Mouse (Mus musculus) c-Kit-positive CD71-positive TER-119-negative erythroid progenitor cells, embryonic 14.5 days (primary cell): ENCODE data around the gene Ccl25.
"Not testable (repeated sequence)": the region's sequence is repeated elsewhere in the genome, so short reads cannot be mapped to it uniquely, and the experiment has no call there.

Experiments
- DNase-seq: peaks from one replicate; pipeline ENCODE4 v3.0.0-alpha.2; 2013; ENCODE audit warnings: low read depth

The Ccl25 gene

DNA sequence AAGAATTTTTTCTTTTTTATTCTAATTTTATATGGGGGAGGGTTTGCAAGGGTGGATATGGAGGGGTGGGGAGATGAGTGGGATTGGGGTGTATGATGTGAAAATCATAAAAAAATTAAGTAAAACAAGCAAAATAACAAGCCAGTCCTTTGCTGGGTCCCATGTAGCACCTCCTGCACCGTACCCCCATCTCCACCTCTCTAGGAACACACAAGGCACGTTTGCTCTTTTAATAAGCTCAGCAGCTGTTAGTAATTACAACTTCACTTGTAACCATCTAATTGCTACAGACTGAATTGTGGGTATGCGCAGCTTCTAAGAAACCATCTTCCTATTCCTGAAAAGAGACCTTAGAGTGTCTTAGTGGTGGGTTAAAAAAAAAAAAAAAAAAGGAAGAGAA, 15.2 kb downstream of the Ccl25 start:
- no peak for DNase-seq

DNA sequence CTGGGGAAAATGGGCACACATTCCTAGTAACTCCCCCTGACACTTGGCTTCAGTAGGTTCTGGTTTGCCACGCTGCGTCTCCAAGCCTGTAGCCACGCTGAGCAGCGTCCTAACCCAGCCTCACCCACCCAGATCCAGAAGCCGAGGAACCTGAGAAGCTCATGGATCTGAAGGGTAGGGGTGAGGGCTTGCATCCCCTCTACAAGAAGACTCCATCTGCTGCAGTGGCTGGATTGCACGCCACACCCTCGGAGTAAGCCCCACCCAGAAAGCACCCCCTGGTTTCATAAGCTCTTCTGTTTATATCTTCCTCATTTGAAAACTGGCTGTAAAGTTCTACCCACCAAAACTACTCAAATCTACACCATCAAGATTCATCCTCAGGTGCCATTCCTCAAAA, 22.7 kb downstream of the Ccl25 start:
- no peak for DNase-seq

DNA sequence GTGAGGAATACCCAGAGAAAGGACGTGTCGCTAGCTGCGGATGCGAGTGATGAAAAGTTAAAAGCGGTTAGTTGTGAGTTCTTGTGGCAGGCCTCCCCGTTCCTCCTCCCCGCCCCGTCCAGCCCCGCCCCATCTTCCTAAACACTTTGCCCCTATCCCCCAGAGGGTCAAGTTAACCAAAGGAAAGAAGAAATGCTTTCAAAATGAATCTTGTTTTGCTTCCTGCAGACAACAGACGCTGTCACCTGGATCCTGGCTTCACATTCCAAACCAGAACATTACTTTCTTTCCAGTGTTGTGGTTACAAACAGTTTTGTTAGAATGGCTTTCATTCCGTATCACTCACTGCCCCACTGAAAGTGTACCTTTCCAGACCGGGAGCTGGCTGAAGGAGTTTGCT, 23.3 kb downstream of the Ccl25 start:
- no peak for DNase-seq

DNA sequence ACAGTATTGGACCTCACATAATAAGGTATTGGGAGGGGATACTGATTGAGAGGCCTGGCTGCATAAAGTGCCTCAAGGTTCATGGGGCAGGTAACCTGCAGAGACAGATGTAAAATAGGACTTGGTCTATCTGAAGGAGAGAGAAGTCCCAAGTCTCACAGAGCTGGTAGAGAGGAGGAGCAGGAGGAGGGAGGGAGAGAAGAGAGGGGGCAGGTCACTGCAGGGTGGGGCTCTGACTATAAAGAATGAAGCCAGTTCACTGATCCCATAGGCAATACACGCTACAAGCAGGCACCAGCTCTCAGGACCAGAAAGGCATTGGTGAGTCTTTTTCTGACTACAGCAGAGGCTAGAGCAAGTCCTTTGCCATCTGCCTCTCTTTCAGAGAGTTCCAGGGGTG, 24.3 kb downstream of the Ccl25 start:
- no peak for DNase-seq

DNA sequence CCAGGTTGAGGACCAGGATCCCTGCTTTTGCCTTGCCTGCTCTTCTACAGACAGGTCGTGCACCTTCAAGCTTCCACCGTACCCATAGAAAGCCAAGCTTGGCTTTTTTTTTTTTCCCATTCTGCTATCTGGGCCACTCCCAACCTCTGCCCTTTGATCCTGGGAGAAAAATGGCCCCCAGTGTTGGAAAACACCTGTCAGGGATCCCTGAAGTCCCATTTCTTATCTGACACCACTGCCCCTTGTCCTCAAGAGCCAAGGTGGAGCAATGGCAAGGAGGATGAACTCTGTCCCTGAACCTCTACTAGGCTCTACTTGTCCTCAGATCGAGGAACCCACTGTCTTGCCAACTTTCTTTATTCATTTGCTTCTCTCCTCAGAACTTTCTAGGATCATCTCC, 25.6 kb downstream of the Ccl25 start:
- DNase-seq: no peak

GRCm38 (mm10) chr8:4352562-4352961, 27.6 kb downstream of the Ccl25 start:
- not testable (repeated sequence) for DNase-seq

DNA sequence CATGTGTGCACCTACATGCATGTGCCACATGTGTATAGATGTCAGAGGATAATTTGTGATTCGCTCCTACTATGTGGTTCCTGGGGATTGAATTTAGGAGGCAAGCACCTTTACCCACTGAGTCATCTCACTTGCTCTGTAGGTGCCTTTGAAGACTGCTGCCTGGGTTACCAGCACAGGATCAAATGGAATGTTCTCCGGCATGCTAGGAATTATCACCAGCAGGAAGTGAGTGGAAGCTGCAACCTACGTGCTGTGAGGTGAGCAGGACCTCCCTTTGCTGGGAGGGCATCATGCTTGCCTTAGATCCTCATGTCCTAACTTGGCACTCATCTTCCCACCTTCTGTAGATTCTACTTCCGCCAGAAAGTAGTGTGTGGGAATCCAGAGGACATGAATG, 28.7 kb downstream of the Ccl25 start:
- no peak for DNase-seq

DNA sequence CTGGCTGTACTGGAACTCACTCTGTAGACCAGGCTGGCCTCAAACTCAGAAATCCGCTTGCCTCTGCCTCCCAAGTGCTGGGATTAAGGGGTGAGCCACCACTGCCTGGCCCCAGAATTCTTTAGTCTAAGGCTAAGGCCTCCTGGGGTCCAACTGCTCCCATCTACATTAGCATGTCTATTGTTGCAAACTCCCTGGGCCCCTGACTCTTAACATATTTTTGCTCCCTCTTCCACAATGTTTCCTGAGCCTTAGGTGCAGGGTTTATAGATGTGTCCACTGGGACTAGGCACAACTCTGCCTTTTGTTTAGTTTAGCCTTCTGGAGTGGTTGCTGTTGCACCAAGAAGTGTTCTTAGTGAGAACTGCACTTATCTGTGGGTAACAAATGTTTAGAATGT, 29.5 kb downstream of the Ccl25 start:
- DNase-seq: no peak

DNA sequence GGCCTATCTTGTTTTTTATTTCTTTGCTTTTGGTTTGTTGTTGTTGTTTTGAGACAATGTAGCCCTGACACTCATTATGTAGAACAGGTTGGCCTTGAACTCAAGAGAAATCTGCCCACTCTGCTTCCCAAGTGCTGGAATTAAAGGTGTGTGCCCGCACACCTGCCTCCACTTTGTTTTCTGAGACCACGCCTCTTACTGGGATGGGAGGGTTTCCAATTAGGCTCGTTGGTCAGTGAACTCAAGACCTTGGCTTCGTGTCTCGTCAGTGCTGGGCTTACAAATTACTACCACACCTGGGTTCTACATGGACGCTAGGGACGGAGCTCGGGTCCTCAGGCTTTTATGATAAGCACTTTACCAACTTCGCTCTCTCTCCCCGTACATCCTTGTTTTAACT, 30.4 kb downstream of the Ccl25 start:
- DNase-seq: no peak

DNA sequence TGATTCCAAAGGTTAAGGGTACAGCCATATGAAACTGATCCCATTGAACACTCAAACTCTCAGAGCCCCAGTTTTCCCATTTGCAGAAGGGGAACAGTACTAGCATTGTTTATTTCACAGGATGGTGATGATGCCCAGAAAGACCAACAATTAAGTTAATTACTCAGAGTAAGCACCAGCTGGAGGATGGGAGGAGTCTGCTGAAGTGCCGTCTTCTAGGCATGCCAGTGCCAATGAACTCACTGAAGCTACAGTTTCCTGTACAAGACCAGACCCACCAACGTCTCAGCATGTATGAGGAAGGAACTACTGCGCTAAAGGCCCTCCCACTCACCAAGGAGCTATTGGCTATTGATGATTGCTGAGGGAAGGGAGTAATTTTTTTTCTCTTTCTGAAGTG, 34.4 kb downstream of the Ccl25 start:
- DNase-seq: no peak

DNA sequence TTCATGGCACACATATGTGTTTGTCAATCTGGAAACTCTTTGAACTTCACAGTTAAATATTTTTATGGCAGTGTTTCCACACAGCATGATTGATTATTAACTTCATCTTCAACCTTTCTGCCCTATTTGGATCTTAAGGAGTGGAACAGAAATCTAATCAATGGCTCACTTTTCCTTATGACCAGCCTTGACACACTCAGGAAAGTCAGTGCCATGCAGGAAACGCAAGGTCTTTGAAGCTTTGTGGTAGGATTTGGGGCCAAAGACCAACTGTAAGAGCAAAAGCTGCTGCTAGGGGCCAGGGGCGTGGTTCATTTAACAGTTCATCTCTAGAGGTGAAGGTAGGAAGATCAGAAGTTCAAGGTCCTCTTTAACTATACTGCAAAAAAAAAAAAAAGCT, 35.9 kb downstream of the Ccl25 start:
- DNase-seq: no peak

- no peak for DNase-seq
These were observed 41.2 kb downstream of the Ccl25 start for GRCm38 (mm10) chr8:4366189-4366588.

DNA sequence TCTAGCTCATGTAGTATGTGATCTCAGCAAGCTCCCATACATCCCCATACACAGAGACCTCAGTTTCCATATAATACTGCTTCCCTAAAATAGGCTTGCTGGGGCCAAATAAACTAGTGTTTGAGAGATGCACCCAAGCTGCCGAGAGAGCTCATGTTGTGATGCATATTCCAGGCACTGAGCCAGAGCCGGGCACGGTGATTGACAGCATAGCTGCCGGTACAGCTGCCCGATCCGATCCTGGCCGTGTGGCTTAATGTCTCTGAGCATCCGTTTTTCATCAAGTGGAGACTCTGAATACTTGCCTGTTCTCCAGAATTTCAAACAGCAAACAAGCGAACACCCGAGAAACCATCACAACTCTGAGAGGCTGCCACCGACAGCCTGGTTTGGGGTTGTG, 42.8 kb downstream of the Ccl25 start:
- no peak for DNase-seq

DNA sequence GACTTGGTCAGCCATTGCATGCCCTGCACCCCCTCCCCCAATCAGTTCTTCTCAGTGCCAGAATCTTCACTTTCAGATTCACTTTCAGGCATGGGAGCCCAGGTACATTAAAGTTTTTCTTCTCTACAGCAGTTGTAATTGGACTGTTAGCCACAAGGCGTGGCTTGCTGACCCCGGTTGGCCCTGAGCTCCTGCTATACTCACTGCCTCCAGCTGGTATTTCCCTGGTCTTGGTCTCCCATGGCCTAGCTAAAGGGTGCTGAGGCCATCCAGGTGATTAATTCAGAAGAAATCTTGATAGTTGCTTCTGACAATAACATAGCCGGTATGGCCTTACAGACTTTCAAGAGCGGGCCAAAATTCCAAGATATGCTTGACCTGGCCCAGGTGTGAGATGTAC, 43.5 kb downstream of the Ccl25 start:
- DNase-seq: no peak

- peak; percentile 21 for DNase-seq
These were observed 45.1 kb downstream of the Ccl25 start for GRCm38 (mm10) chr8:4370078-4370477.

- peak; percentile 25 for DNase-seq
These were observed 47.6 kb downstream of the Ccl25 start for GRCm38 (mm10) chr8:4372657-4373056.

DNA sequence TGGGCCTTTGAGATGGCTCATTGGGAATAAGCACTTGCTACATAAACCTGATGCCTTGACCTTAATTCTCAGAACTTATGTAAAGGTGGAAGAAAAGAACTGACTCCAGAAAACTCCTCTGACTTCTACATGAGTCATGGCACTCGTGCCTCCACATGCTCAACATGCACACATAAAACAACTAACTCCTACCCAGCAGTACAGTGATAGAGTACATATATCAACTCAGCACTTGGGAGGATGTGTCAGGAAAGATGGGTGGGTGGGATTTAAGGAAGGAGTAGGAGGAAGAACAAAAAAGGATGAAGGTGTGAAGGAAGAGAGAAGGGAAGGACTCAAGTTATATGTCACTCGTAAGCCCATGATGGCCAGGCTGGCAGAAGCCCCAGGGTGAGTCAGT, 76.4 kb downstream of the Ccl25 start:
- no peak for DNase-seq

- DNase-seq: no peak
These were observed 79.2 kb downstream of the Ccl25 start for GRCm38 (mm10) chr8:4403960-4404879.

DNA sequence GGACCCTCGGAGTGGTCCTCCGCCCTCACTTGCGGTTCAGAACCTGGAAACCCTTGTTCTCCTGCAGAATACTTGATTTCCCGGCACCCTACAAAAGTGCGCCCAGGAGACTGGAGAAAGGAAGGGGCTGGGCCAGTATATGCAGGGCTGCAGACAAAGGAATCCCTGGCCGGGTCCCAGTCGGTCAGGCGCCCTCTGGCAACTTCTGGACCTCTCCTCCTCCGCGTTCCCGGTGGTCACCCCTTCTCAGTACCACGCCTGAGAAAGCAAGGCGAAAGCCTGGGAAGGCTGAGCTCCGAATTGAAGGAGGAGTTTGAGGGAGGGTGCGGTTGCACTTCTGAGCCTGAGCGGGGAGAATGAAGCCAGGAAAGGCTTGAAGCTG, 79.9 kb downstream of the Ccl25 start:
- DNase-seq: no peak

DNA sequence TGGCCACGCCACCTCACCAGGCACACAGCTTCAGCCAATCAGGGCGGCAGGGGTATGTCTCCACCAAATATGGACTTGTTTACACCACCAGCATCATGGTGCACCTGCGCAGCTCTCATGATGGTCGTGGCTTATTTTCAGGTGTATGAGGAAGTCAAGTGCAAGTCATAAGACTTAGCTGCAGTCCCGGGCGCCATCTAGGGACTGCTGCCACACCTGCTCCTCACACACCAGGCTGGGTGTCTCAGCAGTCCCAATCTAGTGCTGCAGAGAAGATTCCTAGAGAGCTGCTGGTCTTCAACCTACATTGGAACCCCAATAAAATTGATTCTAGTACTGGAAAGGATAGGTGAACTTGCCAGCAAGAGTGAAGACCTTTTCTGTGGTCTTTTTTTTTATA, 83.4 kb downstream of the Ccl25 start:
- not testable (repeated sequence) for DNase-seq
